Mouse (Mus musculus) stomach, adult 2 months (tissue): ENCODE measurements around the gene Slc16a13. TPM values are rescaled to one million over a fixed set of nuclear protein-coding genes. Genes with fewer than 3 reads are reported as not detected.

Experiments used
- polyA plus RNA-seq: library from polyadenylated mRNA; depleted of rRNA; stranded (reverse); fragments of >200 nt; gene quantifications from 2 replicates; pipeline ENCODE4 v1.2.3, GENCODE M21; 2012; rRNA removed

The Slc16a13 gene
- 3.0 and 3.9 TPM in 2 replicates for polyA plus RNA-seq

DNA sequence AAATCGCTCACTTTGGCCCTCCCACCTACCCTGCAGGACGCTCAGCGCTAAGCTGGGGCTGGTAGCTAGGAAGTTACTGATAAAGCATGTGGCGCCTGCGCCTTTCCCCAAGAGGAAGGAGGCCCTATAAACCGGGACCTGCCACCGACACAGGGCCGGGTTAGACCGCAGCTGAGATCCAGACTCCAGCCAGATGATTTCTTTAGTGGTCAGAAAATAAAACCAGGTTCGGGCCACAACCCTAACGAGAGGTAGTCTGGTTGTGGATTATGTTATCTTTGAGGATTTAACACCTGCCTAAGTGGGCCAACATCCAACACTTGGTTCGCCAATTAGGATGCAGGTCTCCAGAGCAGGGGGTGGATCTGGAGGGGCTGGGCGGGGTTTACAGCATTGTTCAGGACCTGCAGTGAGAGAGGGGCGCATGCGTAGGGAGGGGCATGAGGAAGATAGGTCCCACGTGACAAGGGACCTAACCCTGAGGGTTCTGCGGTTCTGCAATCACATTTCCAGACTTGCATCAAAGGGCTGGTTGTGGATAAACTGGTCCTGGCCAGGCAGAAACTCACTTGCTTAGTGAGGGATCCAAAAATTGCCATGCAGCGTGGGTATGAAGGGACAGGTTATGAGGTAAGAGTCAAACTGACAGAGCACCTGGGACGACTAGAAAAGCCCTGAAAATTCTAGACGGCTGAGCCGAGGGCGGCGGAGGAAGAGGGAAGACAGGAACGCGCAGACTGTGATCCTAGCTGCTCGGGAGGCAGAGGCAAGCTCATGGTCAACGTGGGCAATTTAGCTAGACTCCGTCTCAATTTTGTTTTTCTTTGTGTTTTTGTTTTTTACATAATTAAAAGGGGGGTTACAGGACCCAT, at the start of gene Slc16a13:
Gene Slc16a13, minus strand, starts transcription at position 334 of the 872 bp plus-strand sequence.

DNA sequence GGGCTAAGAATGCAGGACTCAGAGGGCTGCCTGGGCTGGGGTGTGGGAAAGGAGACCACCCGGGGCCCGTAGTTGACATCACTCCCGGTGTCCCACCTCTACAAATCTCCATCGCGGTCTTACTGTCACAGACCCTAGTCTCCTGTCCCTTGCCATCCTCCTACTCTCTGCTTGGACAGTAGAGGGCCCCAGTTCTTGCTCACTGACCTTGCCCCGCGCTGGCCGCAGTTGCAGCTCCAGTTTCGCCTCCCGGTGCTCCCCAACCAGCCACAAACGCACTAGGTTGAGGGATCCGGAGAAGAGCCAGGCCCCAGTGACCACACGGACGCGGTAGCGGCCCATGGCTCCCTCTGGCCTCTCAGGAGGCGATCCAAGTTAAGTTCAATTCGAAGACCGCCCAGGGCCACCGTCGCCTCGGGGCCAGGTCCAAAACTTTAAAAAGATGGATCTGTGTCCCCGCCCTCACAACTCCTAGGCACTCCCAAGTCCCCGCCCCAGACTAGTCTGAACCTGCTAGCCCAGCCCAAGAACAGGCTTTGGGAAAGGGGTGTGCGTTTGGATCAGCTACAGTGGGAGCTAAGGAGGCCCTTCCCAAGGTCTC, 34.2 kb upstream of the Slc16a13 start, which contains the start of gene Alox12:
Gene Alox12, minus strand, starts transcription at position 423 of the 601 bp plus-strand sequence.

DNA sequence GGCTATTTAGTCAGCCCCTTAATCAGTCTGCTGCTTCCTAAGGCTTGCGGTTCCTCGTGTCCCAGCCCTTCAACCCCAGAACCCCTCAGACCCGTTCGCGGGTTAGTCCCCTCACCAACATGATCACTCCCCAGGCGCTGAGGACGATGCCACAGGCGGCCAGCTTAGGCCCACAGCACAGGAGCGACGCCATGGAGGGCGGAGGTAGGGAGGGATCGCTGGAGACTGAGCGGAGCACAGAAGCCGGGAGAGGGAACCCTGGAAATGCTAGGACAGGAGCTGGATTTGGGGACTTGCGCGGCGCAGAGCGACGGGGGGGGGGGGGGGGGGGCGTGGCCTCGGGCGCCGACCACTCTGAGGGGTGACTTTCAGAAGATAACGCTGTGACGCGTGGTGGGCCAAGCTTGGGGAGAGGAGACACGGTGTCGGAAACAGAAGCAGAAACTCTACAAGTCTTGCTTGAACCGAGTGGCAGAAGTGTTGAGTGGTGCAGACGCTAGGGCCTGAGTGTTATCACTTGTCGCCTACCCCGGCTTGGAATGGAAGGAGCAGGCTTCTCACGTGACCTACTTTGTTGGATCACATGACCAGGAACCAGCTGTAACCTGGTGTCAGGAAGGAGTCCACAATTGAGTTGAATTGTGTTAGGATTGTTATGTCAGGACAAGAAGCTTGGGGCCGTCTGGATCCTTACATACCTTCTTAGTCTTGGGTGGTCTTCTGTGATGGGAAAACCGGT, 18.8 kb upstream of the Slc16a13 start, which contains the start of the genes Gm21988 and Rnasek:
Gene Gm21988, minus strand, starts transcription at position 290 of the 739 bp plus-strand sequence.
Gene Rnasek, minus strand, starts transcription at position 302 of the 739 bp plus-strand sequence.

DNA sequence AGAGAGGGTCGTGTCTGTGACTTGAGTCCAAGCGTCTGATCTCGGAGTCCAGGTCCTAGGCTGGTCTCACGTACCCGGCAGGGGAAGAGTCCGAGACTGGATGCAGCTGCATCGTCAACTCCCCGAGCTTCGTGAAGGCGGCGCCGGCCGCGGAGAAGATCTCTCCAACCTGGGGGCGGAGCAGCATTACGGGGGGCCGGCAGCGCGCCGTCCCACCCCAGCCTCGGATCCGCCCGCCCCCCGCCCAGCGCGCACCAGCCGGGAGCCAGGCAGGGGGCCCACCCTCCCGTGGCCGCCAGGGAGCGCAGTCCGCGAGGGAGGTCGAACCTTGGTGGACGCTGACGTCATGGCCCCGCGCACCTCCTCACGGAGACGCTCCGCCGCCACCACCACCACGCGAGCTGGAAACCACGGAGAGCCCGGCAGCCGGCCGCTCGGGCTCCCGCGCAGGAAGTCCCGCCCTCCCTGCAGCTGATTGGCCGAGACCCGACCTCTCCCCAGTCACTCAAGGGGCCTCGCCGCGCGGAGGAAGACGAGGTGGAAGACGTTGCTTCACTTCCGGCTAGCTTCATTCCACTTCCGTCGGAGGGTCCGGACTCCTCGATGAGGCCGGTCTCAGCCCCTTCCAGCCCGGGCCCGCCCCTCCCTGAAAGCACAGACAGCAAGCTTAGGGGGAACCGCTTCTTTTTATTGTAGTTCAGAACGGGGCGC, 16.7 kb upstream of the Slc16a13 start, which contains the start of gene 0610010K14Rik:
Gene 0610010K14Rik, minus strand, starts transcription at position 458 of the 711 bp plus-strand sequence.

DNA sequence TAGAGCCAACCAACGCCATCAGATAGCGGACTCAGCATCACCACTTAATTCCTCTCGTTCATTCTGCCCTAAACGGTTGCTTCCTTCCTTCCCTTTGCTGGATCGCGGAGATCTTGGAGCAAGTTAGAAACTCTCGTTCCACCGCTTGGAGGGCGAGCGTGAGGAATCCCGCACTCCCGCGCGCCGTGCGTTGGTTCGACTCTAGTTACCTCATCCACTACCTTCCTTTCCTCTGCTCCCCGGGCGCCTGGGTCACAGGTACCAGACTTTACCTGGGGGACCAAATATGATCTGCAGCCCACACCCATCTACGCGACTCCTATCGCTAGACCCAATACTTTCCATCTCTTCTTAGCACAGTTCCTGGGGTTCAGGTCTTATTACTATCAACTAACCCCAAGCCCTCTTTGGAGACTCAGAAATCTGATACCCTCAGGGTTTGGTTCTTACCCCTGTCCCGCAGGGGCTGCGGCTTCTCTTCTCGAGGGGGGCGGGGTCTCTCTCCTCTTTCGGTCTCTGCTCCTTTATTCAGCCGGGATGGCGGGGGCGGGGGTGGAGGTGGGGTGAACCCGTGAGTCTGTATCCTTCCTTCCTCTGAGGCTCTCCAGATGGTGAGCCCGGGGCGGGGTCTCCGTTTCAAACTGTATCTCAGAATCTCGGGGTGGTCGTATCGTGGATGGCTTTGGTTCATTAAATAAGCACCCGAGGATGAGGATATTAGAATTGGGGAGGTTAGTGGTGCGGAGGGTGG, 8.6 kb upstream of the Slc16a13 start, which contains the start of gene Bcl6b:
Gene Bcl6b, minus strand, starts transcription at position 539 of the 751 bp plus-strand sequence.

DNA sequence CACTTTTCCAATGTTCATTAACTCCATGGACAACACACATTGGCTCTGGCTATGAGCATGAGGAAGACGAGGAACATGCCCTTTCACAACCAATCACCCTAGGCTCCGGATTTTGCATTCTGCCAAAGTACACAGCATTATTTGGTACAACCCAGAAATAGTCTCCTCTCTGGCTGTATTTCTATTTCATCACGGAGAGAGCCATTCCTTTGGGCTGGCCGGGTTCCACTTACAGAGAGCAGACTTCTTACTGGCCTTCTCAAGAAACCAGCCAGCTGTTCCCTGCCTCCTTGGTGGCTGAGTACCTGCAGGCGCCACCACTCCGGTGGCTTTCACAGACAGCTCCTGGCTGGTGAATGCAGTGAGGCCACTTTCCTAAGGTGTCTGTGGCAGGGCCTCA, 8.4 kb downstream of the Slc16a13 start, which contains the start of gene Slc16a11:
Gene Slc16a11, plus strand, starts transcription at position 330 of the 400 bp plus-strand sequence.

Other genes starting within 250 kb of the Slc16a13 start
- 39.4 and 42.7 TPM in 2 replicates for gene Ctdnep1, start 239.9 kb downstream of the Slc16a13 start, polyA plus RNA-seq
- gene Elp5, start 238.5 kb downstream of the Slc16a13 start, polyA plus RNA-seq: 27.8 and 29.8 TPM in 2 replicates
- gene Gabarap, start 229.9 kb downstream of the Slc16a13 start, polyA plus RNA-seq: 180 and 211 TPM in 2 replicates
- gene Phf23, start 225.3 kb downstream of the Slc16a13 start, polyA plus RNA-seq: 2.7 and 4.8 TPM in 2 replicates
- 5.2 and 6.7 TPM in 2 replicates for gene Dvl2, start 220.5 kb downstream of the Slc16a13 start, polyA plus RNA-seq
- 53.2 and 55.7 TPM in 2 replicates for gene Acadvl, start 205.7 kb downstream of the Slc16a13 start, polyA plus RNA-seq
- gene Dlg4, start 204.1 kb downstream of the Slc16a13 start, polyA plus RNA-seq: 5.7 and 6.6 TPM in 2 replicates
- gene Asgr1, start 167.0 kb downstream of the Slc16a13 start, polyA plus RNA-seq: 0.32 TPM in 1 of 2 replicates, not detected in the other
- gene Asgr2, start 128.4 kb downstream of the Slc16a13 start, polyA plus RNA-seq: 0.20 and 0.28 TPM in 2 replicates
- gene Mgl2, start 90.7 kb downstream of the Slc16a13 start, polyA plus RNA-seq: 1.7 TPM in 2 replicates
- gene Clec10a, start 64.9 kb downstream of the Slc16a13 start, polyA plus RNA-seq: 1.6 and 2.4 TPM in 2 replicates
- 36.1 and 38.9 TPM in 2 replicates for gene Slc16a11, start 8.3 kb downstream of the Slc16a13 start, polyA plus RNA-seq
- gene Bcl6b, start 8.7 kb upstream of the Slc16a13 start, polyA plus RNA-seq: 1.9 and 2.1 TPM in 2 replicates
- gene 0610010K14Rik, start 16.9 kb upstream of the Slc16a13 start, polyA plus RNA-seq: 20.2 and 24.1 TPM in 2 replicates
- gene Gm21988, start 18.8 kb upstream of the Slc16a13 start, polyA plus RNA-seq: 4.3 and 5.2 TPM in 2 replicates
- 128 and 152 TPM in 2 replicates for gene Rnasek, start 18.8 kb upstream of the Slc16a13 start, polyA plus RNA-seq
- gene Alox12, start 34.3 kb upstream of the Slc16a13 start, polyA plus RNA-seq: 3.8 and 5.6 TPM in 2 replicates
- 0.29 and 0.41 TPM in 2 replicates for gene Alox12e, start 101.6 kb upstream of the Slc16a13 start, polyA plus RNA-seq
- 3.4 and 10.5 TPM in 2 replicates for gene Alox15, start 131.0 kb upstream of the Slc16a13 start, polyA plus RNA-seq
- gene Pelp1, start 189.0 kb upstream of the Slc16a13 start, polyA plus RNA-seq: 9.3 and 10.3 TPM in 2 replicates
- 16.9 and 23.4 TPM in 2 replicates for gene Arrb2, start 211.6 kb upstream of the Slc16a13 start, polyA plus RNA-seq
- 6.9 and 7.9 TPM in 2 replicates for gene Med11, start 230.9 kb upstream of the Slc16a13 start, polyA plus RNA-seq
- gene Zmynd15, start 238.4 kb upstream of the Slc16a13 start, polyA plus RNA-seq: 2.3 TPM in 2 replicates
- 14.1 and 16.5 TPM in 2 replicates for gene Cxcl16, start 238.9 kb upstream of the Slc16a13 start, polyA plus RNA-seq